Mouse (Mus musculus): Measurements from ENCODE around the gene Kmt2a. TPM values are rescaled to one million over a fixed set of nuclear protein-coding genes. Genes with fewer than 3 reads are reported as not detected.

The Kmt2a gene
- total and polyA plus RNA-seq, 2 experiments from 2014 or later, result 20.0 to 28.0 TPM

DNA sequence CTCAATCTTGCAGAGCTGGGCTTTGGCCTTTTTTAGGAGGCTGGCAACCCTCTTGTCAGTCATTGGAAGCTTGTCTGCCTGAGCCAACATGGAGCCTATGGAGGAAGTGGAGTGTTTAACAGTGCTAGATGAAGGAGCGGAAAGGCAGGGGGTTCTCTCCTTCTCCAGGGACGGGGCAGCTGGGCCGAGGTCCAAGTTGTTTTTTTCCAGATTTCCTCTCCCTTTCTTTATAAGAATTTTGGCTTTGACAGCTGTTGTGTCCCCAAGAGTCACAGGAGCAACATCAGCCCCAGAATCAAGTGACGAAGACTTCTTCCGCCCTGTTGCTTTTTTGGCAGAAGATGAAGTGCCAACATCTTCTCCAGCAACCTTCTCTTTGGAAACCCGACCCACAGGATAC is 33.6 kb downstream of the Kmt2a start:
- Histone ChIP-seq H3K9me3 (ENCODE audit: low read length) (no peaks in the 10 kb centered on the region), H3K4me2 (ENCODE audit: low read depth, low read length, poor library complexity, severe bottlenecking) (no peak overlapping the region), H3K27ac (ENCODE audit: low read depth, low read length) (no peak overlapping the region), H3K36me3 (ENCODE audit: insufficient read depth, low read length) (peaks cover 59% of the 10 kb centered on the region), H3K9ac (replicated peaks; ENCODE audit: low read length, poor library complexity, severe bottlenecking) (no peak overlapping the region), H3K27me3 (ENCODE audit: insufficient read depth, low read length) (no peaks in the 10 kb centered on the region), H3K4me1 (ENCODE audit: insufficient read depth, low read length) (no peaks in the 10 kb centered on the region), H3K4me3 (ENCODE audit: low read depth, low read length) (no peak overlapping the region)
- ATAC-seq (ENCODE audit: low FRiP score) (no peak), DNase-seq (ENCODE audit: low spot score) (no peak)
- WGBS, result 83% methylated on average over 6 of the region's 6 CpGs
- TF ChIP-seq CTCF (IDR thresholded peaks at IDR 0.05), result no peak

DNA sequence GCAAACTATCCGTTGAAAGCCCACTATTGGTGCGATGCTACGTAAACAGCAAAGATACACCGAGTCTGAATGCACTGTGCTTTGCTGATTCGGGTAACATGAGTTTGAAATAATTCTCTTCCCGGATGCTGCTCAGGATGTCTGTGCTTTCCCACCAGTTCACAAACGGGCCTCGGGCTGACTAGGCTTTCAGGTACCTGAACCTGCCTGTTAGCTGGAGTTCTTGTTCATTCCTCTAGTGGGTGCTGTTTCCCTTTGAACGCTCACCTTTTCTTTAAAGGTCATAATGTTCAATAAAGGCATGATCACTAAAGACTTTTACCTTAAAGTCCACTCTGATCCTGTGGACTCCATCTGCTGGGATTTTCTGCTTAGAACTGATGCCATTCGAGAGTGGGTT is 39.9 kb downstream of the Kmt2a start:
- Histone ChIP-seq H3K9ac (replicated peaks; ENCODE audit: low read length, poor library complexity, severe bottlenecking) (no peak overlapping the region), H3K27me3 (ENCODE audit: insufficient read depth, low read length) (no peaks in the 10 kb centered on the region), H3K4me1 (ENCODE audit: insufficient read depth, low read length) (no peaks in the 10 kb centered on the region), H3K27ac (ENCODE audit: low read depth, low read length) (no peak overlapping the region), H3K4me3 (ENCODE audit: low read depth, low read length) (no peak overlapping the region), H3K9me3 (ENCODE audit: low read length) (no peaks in the 10 kb centered on the region), H3K36me3 (ENCODE audit: insufficient read depth, low read length) (peaks cover 64% of the 10 kb centered on the region), H3K4me2 (ENCODE audit: low read depth, low read length, poor library complexity, severe bottlenecking) (no peak overlapping the region)
- DNase-seq (ENCODE audit: low spot score) (peak; percentile 11), ATAC-seq (ENCODE audit: low FRiP score) (no peak)
- peak; percentile 69 for TF ChIP-seq CTCF (IDR thresholded peaks at IDR 0.05)
- WGBS, result 87% methylated on average over 10 of the region's 10 CpGs

DNA sequence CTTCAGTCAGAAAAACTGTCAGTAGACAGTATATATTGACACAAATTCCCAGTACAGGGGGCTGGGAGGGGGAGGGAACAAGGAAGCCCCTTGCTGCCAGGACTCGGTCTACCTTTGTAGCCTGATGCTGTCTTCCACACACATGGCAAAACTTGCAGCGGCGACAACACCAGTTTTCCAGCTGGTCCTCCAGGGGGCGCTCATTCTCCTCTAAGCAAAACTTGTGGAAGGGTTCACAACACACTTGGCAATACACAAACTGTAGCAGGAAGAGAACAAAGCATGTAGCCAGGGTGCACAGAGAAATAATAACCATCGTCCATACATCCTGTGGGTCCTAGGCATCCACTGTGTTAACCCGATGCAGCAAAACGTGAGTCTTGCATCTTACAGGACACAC is 44.7 kb downstream of the Kmt2a start:
- Histone ChIP-seq H3K4me2 (ENCODE audit: low read depth, low read length, poor library complexity, severe bottlenecking) (no peak overlapping the region), H3K9ac (replicated peaks; ENCODE audit: low read length, poor library complexity, severe bottlenecking) (no peak overlapping the region), H3K36me3 (ENCODE audit: insufficient read depth, low read length) (peaks cover 62% of the 10 kb centered on the region), H3K4me3 (ENCODE audit: low read depth, low read length) (no peak overlapping the region), H3K27ac (ENCODE audit: low read depth, low read length) (no peak overlapping the region), H3K4me1 (ENCODE audit: insufficient read depth, low read length) (no peaks in the 10 kb centered on the region), H3K27me3 (ENCODE audit: insufficient read depth, low read length) (no peaks in the 10 kb centered on the region), H3K9me3 (ENCODE audit: low read length) (no peaks in the 10 kb centered on the region)
- ATAC-seq (ENCODE audit: low FRiP score), result no peak
- peak; percentile 83 for TF ChIP-seq CTCF (IDR thresholded peaks at IDR 0.05)
- WGBS, result 37% methylated on average over 7 of the region's 7 CpGs
- DNase-seq (ENCODE audit: low spot score), result peak; percentile 84

DNA sequence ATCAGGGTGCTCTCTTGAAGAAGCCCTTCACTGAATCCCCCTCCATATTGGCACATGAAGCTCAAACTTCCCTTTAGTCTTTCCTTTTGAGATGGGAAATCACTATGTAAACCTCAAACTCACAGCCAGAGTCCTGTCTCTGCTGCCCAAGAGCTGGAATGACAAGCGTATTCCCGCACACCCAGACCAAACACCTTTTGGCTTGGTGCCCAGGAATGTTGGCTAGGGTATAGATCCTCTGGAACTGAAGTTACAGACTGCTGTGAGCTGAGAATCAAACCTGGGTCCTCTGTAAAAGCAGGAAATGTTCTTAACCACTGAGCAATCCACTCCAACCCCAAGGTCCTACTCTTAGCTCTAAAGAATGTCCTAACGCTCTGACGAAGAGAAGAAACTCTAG is 48.7 kb downstream of the Kmt2a start:
- H3K27ac ChIP-seq (ENCODE audit: low read depth, low read length), result no peak overlapping the region
- DNase-seq (ENCODE audit: low spot score) (no peak), ATAC-seq (ENCODE audit: low FRiP score) (no peak)
- no peaks in the 10 kb centered on the region for H3K27me3 ChIP-seq (ENCODE audit: insufficient read depth, low read length)
- H3K4me3 ChIP-seq (ENCODE audit: low read depth, low read length), result no peak overlapping the region
- H3K4me2 ChIP-seq (ENCODE audit: low read depth, low read length, poor library complexity, severe bottlenecking), result no peak overlapping the region
- H3K4me1 ChIP-seq (ENCODE audit: insufficient read depth, low read length), result no peaks in the 10 kb centered on the region
- H3K9ac ChIP-seq (replicated peaks; ENCODE audit: low read length, poor library complexity, severe bottlenecking), result no peak overlapping the region
- WGBS, result 79% methylated on average over 4 of the region's 4 CpGs
- TF ChIP-seq CTCF (IDR thresholded peaks at IDR 0.05), result no peak
- H3K36me3 ChIP-seq (ENCODE audit: insufficient read depth, low read length), result peaks cover 71% of the 10 kb centered on the region
- H3K9me3 ChIP-seq (ENCODE audit: low read length), result no peaks in the 10 kb centered on the region

DNA sequence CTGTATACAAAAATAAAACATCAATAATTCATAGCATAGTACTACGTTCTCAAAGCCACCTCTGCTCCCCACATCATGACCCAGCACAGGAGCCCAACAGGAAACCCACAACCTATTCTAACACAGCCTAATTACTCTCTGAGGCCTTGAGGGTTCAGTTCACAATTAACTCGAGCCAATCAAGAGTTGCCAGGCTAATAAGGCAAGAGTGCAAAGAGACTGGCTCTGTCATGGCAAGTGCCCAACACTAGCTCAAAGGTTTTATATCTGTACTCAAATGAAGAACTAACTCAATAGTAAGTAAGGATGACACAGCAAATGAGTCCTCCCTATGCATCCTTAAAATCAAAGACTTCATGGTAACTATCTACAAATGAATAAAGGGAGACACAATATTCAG is 50.6 kb downstream of the Kmt2a start:
- ATAC-seq (ENCODE audit: low FRiP score), result no peak
- DNase-seq (ENCODE audit: low spot score), result no peak
- no peak for TF ChIP-seq CTCF (IDR thresholded peaks at IDR 0.05)
- WGBS, result 84% methylated on average over 2 of the region's 2 CpGs
- no peaks in the 10 kb centered on the region for H3K27me3 ChIP-seq (ENCODE audit: insufficient read depth, low read length)
- H3K4me3 ChIP-seq (ENCODE audit: low read depth, low read length), result no peak overlapping the region
- H3K4me1 ChIP-seq (ENCODE audit: insufficient read depth, low read length), result no peaks in the 10 kb centered on the region
- no peaks in the 10 kb centered on the region for H3K9me3 ChIP-seq (ENCODE audit: low read length)
- no peak overlapping the region for H3K27ac ChIP-seq (ENCODE audit: low read depth, low read length)
- peaks cover 83% of the 10 kb centered on the region for H3K36me3 ChIP-seq (ENCODE audit: insufficient read depth, low read length)
- H3K9ac ChIP-seq (replicated peaks; ENCODE audit: low read length, poor library complexity, severe bottlenecking), result no peak overlapping the region
- H3K4me2 ChIP-seq (ENCODE audit: low read depth, low read length, poor library complexity, severe bottlenecking), result no peak overlapping the region

DNA sequence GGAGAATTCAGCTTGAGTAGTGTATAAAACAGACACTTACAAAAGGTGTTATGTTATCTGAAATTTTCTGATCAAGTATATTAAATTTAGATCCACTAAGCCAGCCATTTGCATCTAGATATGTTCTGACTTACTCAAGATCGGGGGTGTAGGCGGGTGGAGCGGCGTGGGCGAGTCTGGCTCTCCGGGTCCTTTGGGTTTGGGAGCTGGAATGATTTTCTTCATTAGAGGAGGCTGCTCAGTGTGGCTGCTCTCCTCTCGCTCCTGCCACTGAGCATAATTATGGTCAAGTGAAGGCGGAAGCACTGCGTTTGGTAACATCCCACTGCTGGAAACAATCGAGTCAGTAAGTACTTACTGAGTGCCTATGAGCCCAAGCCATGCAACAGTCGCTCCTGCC is 52.2 kb downstream of the Kmt2a start:
- ATAC-seq (ENCODE audit: low FRiP score) (no peak), DNase-seq (ENCODE audit: low spot score) (no peak)
- Histone ChIP-seq H3K36me3 (ENCODE audit: insufficient read depth, low read length) (peaks cover 86% of the 10 kb centered on the region), H3K9ac (replicated peaks; ENCODE audit: low read length, poor library complexity, severe bottlenecking) (no peak overlapping the region), H3K4me2 (ENCODE audit: low read depth, low read length, poor library complexity, severe bottlenecking) (no peak overlapping the region), H3K4me3 (ENCODE audit: low read depth, low read length) (no peak overlapping the region), H3K27me3 (ENCODE audit: insufficient read depth, low read length) (no peaks in the 10 kb centered on the region), H3K27ac (ENCODE audit: low read depth, low read length) (no peak overlapping the region), H3K4me1 (ENCODE audit: insufficient read depth, low read length) (no peaks in the 10 kb centered on the region), H3K9me3 (ENCODE audit: low read length) (no peaks in the 10 kb centered on the region)
- WGBS, result 98% methylated on average over 11 of the region's 11 CpGs
- TF ChIP-seq CTCF (IDR thresholded peaks at IDR 0.05), result no peak

All from midbrain, postnatal 0 days (tissue).